Mouse (Mus musculus) kidney, postnatal 0 days (tissue): ENCODE results near the gene Fam53b. TPM values are rescaled to one million over a fixed set of nuclear protein-coding genes. Genes with fewer than 3 reads are reported as not detected.

Experiments
- ATAC-seq: fragments of 200-750 bp; cut with Nextera tagmentation; replicated peaks from 2 replicates; pipeline ENCODE4 v1.8.0; 2017; ENCODE audit warnings: low read depth, moderate number of reproducible peaks, moderate TSS enrichment, moderate library complexity; ENCODE audit not compliant: low FRiP score
- DNase-seq: peaks from one replicate; pipeline ENCODE4 v3.0.0-alpha.2; 2016; ENCODE audit warnings: low spot score
- H3K27ac ChIP-seq: fragments of 300-500 bp; sonication (generic); 2 replicates; pipeline ENCODE4 v1.5.1; 2014; ENCODE audit warnings: mild to moderate bottlenecking
- H3K27me3 ChIP-seq: fragments of 300-500 bp; sonication (generic); 2 replicates; pipeline ENCODE4 v1.6.1; 2014; ENCODE audit warnings: low read length, mixed read lengths; ENCODE audit not compliant: insufficient read depth
- H3K36me3 ChIP-seq: fragments of 300-500 bp; sonication (generic); 2 replicates; pipeline ENCODE4 v1.6.1; 2014; ENCODE audit warnings: low read length, mixed read lengths; ENCODE audit not compliant: insufficient read depth
- H3K4me1 ChIP-seq: fragments of 300-500 bp; sonication (generic); replicated peaks from 2 replicates; pipeline ENCODE4 v1.6.1; 2014; ENCODE audit warnings: antibody characterized with exemption, low read length, mixed read lengths; ENCODE audit not compliant: insufficient read depth
- H3K4me2 ChIP-seq: fragments of 300-500 bp; sonication (generic); 2 replicates; pipeline ENCODE4 v1.6.1; 2014; ENCODE audit warnings: mild to moderate bottlenecking, low read length, moderate library complexity, mixed read lengths
- H3K4me3 ChIP-seq: fragments of 300-500 bp; sonication (generic); replicated peaks from 2 replicates; pipeline ENCODE4 v1.5.1; 2014; ENCODE audit warnings: low read depth, low read length
- H3K9ac ChIP-seq: fragments of 300-500 bp; sonication (generic); 2 replicates; pipeline ENCODE4 v1.6.1; 2014; ENCODE audit warnings: low read depth, low read length
- H3K9me3 ChIP-seq: fragments of 300-500 bp; sonication (generic); replicated peaks from 2 replicates; pipeline ENCODE4 v1.6.1; 2016; ENCODE audit warnings: low read length, inconsistent platforms, mixed read lengths
- CTCF ChIP-seq: IDR thresholded peaks from 2 replicates; pipeline ENCODE4 v1.5.1; 2016; ENCODE audit warnings: antibody characterized with exemption, low read depth, mild to moderate bottlenecking, moderate library complexity
- WGBS: fragments of 180-500 bp; shearing (Covaris S2); extraction: QIAGEN DNeasy Blood & Tissue Kit; methylation state at CpG from one replicate; pipeline ENCODE4 v1.1.7; 2014; 5-methylcytosine and 5-hydroxymethylcytosine counted together
- polyA plus RNA-seq: library from polyadenylated mRNA; unstranded; fragments of >200 nt; fragmentation: Nextera tagmentation; extraction: Ambion mirVana; gene quantifications from 2 replicates; pipeline ENCODE4 v1.2.1, GENCODE M21; 2015

Gene Fam53b
- polyA plus RNA-seq, 1 experiment from 2014 or later: 17.5 TPM

DNA sequence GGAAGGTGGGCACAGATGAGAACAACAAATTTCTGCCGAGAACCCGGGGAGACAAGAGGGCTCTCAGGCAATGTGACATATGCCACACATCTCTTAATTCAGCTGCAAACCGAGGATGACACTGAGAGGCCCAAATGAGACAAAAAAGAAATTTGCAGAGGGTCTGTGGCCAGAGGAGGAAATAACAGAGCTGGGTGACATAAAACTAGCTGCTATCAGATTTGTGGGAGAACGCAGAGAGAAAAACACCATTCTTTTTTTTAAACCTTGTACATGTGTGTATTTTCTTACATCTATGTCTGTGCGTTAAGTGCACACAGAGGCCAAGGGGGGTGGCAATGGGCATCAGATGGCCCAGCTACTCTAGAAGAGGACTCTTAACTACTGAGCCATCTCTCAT is 18.5 kb downstream of the Fam53b start:
- ATAC-seq: no peak
- no peaks in the 10 kb centered on the region for H3K36me3 ChIP-seq
- WGBS: 88% methylated on average over 5 of the region's 5 CpGs

GRCm38 (mm10) chr7:132793467-132793866 is 20.2 kb downstream of the Fam53b start:
- TF ChIP-seq CTCF: no peak
- Histone ChIP-seq H3K4me3 (no peak overlapping the region), H3K4me2 (no peak overlapping the region), H3K9ac (no peak overlapping the region), H3K27me3 (no peaks in the 10 kb centered on the region), H3K9me3 (no peaks in the 10 kb centered on the region), H3K36me3 (no peaks in the 10 kb centered on the region), H3K27ac (no peak overlapping the region), H3K4me1 (0 out of 2 replicates have a peak, but pooled peaks cover 12% of the 10 kb centered on the region)
- no peak for ATAC-seq
- DNase-seq: peak; percentile 61
- whole genome bisulfite sequencing: 44% methylated on average over 6 of the region's 6 CpGs

More for the DNA sequence above, 18.5 kb downstream of the Fam53b start:
- H3K9ac ChIP-seq: no peak overlapping the region
- H3K27ac ChIP-seq: no peak overlapping the region
- DNase-seq: no peak
- no peak for TF ChIP-seq CTCF
- no peak overlapping the region for H3K4me3 ChIP-seq
- H3K4me1 ChIP-seq: peaks cover 17% of the 10 kb centered on the region; the same call in 1 of the 2 replicates
- no peaks in the 10 kb centered on the region for H3K9me3 ChIP-seq
- H3K27me3 ChIP-seq: no peaks in the 10 kb centered on the region
- no peak overlapping the region for H3K4me2 ChIP-seq

GRCm38 (mm10) chr7:132790447-132791219 is 23.1 kb downstream of the Fam53b start:
- H3K9me3 ChIP-seq: no peaks in the 10 kb centered on the region
- no peaks in the 10 kb centered on the region for H3K36me3 ChIP-seq
- H3K4me3 ChIP-seq: no peak overlapping the region
- TF ChIP-seq CTCF: no peak
- no peaks in the 10 kb centered on the region for H3K27me3 ChIP-seq
- ATAC-seq (no peak), DNase-seq (no peak)
- H3K9ac ChIP-seq: no peak overlapping the region
- peaks cover 24% of the 10 kb centered on the region; the same call in 1 of the 2 replicates for H3K4me1 ChIP-seq
- H3K27ac ChIP-seq: no peak overlapping the region
- H3K4me2 ChIP-seq: no peak overlapping the region
- 84% methylated on average over 14 of the region's 14 CpGs for WGBS

DNA sequence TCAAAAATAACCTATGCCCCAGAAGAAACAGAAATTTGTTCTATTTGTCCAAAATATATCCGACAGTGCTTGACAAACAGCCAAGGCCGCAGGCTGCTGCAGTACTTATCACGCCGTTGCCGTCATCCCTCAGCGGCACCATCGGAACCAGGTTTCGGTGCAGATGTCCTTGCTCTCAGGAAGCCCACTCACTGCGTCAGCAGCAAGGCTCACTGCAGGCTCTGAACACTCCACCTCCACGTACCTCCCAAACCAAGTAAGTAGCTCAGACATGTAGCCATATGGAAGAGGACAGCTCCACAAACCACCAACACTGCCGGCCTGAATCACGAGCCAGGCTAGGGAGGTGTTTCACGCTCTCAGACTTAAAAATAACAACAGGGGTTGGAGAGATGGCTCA is 24.9 kb downstream of the Fam53b start:
- Histone ChIP-seq H3K27me3 (no peaks in the 10 kb centered on the region), H3K4me1 (peaks cover 31% of the 10 kb centered on the region; the same call in 1 of the 2 replicates), H3K4me2 (no peak overlapping the region), H3K9ac (no peak overlapping the region), H3K36me3 (no peaks in the 10 kb centered on the region), H3K27ac (no peak overlapping the region), H3K9me3 (no peaks in the 10 kb centered on the region), H3K4me3 (no peak overlapping the region)
- DNase-seq (no peak), ATAC-seq (no peak)
- WGBS: 90% methylated on average over 13 of the region's 13 CpGs
- TF ChIP-seq CTCF: no peak

DNA sequence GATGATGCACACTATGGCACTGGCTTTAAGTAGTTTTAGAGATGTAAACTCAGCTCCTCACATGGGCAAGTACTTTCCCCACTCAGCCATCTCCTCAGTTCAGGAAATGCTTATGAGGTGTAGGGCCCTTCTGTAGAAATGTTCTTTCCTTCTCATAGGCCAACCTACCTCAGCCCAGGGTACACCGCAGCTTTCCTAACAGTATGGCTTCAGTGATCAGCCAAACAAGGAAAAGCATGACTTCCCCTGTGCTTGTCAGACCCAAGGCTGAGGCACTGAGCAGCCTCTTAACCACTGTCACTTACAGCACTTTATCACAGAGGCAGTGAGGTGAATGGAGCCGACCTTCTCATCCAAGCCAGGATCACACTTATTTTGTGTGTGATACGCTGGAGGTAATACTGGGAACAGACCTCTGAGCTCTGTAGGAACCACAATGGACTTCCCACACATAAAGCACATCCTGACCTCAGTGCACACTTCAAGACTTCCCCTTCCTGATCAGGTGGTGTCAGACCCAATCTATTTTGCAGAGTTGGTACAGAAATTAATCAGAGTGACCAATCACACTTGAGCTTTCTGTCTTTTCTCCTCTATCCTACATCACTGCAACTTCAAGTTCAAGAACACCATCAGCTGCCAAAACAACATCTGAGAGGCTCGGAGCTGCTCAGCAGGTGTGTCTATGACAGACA is 26.0 kb downstream of the Fam53b start:
- DNase-seq: no peak
- WGBS: 83% methylated on average over 4 of the region's 4 CpGs
- H3K4me3 ChIP-seq: no peak overlapping the region
- H3K4me2 ChIP-seq: no peak overlapping the region
- no peak for ATAC-seq
- no peak for TF ChIP-seq CTCF
- no peak overlapping the region for H3K9ac ChIP-seq
- H3K27ac ChIP-seq: peak overlapping the region; percentile 66; the same call in 1 of the 2 replicates
- peaks cover 23% of the 10 kb centered on the region; the same call in 1 of the 2 replicates for H3K4me1 ChIP-seq
- no peaks in the 10 kb centered on the region for H3K27me3 ChIP-seq
- H3K9me3 ChIP-seq: no peaks in the 10 kb centered on the region
- H3K36me3 ChIP-seq: no peaks in the 10 kb centered on the region

GRCm38 (mm10) chr7:132787022-132787421 is 26.7 kb downstream of the Fam53b start:
- WGBS: 87% methylated on average over 4 of the region's 4 CpGs
- H3K27ac ChIP-seq: peak overlapping the region; percentile 66
- no peaks in the 10 kb centered on the region for H3K36me3 ChIP-seq
- ATAC-seq (no peak), DNase-seq (no peak)
- no peak overlapping the region for H3K4me3 ChIP-seq
- H3K9ac ChIP-seq: no peak overlapping the region
- TF ChIP-seq CTCF: no peak
- peaks cover 23% of the 10 kb centered on the region; the same call in 1 of the 2 replicates for H3K4me1 ChIP-seq
- no peak overlapping the region for H3K4me2 ChIP-seq
- no peaks in the 10 kb centered on the region for H3K27me3 ChIP-seq
- no peaks in the 10 kb centered on the region for H3K9me3 ChIP-seq
